Mouse (Mus musculus): ENCODE measurements around the gene Rcc1. TPM values are rescaled to one million over a fixed set of nuclear protein-coding genes. Genes with fewer than 3 reads are reported as not detected.

The Rcc1 gene
- polyA plus RNA-seq, 1 experiment from 2014 or later: 89.6 TPM

GRCm38 (mm10) chr4:132329115-132329834 lies 24.1 kb downstream of the Rcc1 start, which contains the start of gene Trnau1ap:
Gene Trnau1ap (minus strand): TSS chr4:132329538.
- ATAC-seq (ENCODE audit: low FRiP score, low TSS enrichment): peak; percentile 97
- Histone ChIP-seq H3K4me1 (ENCODE audit: insufficient read depth, low read length) (peaks cover 14% of the 10 kb centered on the region), H3K27me3 (ENCODE audit: insufficient read depth, low read length) (no peaks in the 10 kb centered on the region), H3K9ac (replicated peaks; ENCODE audit: low read length) (peak within 1 kb of the TSS; percentile 93), H3K4me2 (replicated peaks; ENCODE audit: low read depth, low read length) (peak within 1 kb of the TSS; percentile 80), H3K4me3 (ENCODE audit: low read length) (peak within 1 kb of the TSS; percentile 80), H3K27ac (ENCODE audit: low read length) (peak within 1 kb of the TSS; percentile 93), H3K9me3 (ENCODE audit: low read length) (no peaks in the 10 kb centered on the region), H3K36me3 (ENCODE audit: insufficient read depth, low read length) (peaks cover 38% of the 10 kb centered on the region)
- WGBS: under 1% methylated on average over 52 of the region's 52 CpGs

GRCm38 (mm10) chr4:132328391-132328982 lies 24.9 kb downstream of the Rcc1 start:
- Histone ChIP-seq H3K27ac (ENCODE audit: low read length) (peak overlapping the region; percentile 93), H3K4me2 (replicated peaks; ENCODE audit: low read depth, low read length) (peak overlapping the region; percentile 80), H3K36me3 (ENCODE audit: insufficient read depth, low read length) (peaks cover 38% of the 10 kb centered on the region), H3K9ac (replicated peaks; ENCODE audit: low read length) (peak overlapping the region; percentile 93), H3K27me3 (ENCODE audit: insufficient read depth, low read length) (no peaks in the 10 kb centered on the region), H3K4me3 (ENCODE audit: low read length) (peak overlapping the region; percentile 80), H3K4me1 (ENCODE audit: insufficient read depth, low read length) (peaks cover 14% of the 10 kb centered on the region), H3K9me3 (ENCODE audit: low read length) (no peaks in the 10 kb centered on the region)
- peak; percentile 28; the same call in 1 of the 2 replicates for ATAC-seq (ENCODE audit: low FRiP score, low TSS enrichment)
- 47% methylated on average over 14 of the region's 14 CpGs for WGBS

GRCm38 (mm10) chr4:132326481-132326880 lies 26.9 kb downstream of the Rcc1 start:
- H3K27me3 ChIP-seq (ENCODE audit: insufficient read depth, low read length): no peaks in the 10 kb centered on the region
- H3K4me1 ChIP-seq (ENCODE audit: insufficient read depth, low read length): peaks cover 14% of the 10 kb centered on the region
- no peak overlapping the region for H3K4me2 ChIP-seq (replicated peaks; ENCODE audit: low read depth, low read length)
- no peak overlapping the region for H3K9ac ChIP-seq (replicated peaks; ENCODE audit: low read length)
- WGBS: 75% methylated on average over 5 of the region's 5 CpGs
- H3K4me3 ChIP-seq (ENCODE audit: low read length): no peak overlapping the region
- no peaks in the 10 kb centered on the region for H3K9me3 ChIP-seq (ENCODE audit: low read length)
- ATAC-seq (ENCODE audit: low FRiP score, low TSS enrichment): no peak
- peaks cover 32% of the 10 kb centered on the region for H3K36me3 ChIP-seq (ENCODE audit: insufficient read depth, low read length)
- no peak overlapping the region for H3K27ac ChIP-seq (ENCODE audit: low read length)

GRCm38 (mm10) chr4:132315711-132316110 lies 37.7 kb downstream of the Rcc1 start:
- WGBS: 80% methylated on average over 8 of the region's 8 CpGs
- H3K9me3 ChIP-seq (ENCODE audit: low read length): no peaks in the 10 kb centered on the region
- H3K9ac ChIP-seq (replicated peaks; ENCODE audit: low read length): no peak overlapping the region
- no peak overlapping the region for H3K4me3 ChIP-seq (ENCODE audit: low read length)
- no peaks in the 10 kb centered on the region for H3K4me1 ChIP-seq (ENCODE audit: insufficient read depth, low read length)
- H3K36me3 ChIP-seq (ENCODE audit: insufficient read depth, low read length): peaks cover 57% of the 10 kb centered on the region
- no peak overlapping the region for H3K27ac ChIP-seq (ENCODE audit: low read length)
- no peak overlapping the region for H3K4me2 ChIP-seq (replicated peaks; ENCODE audit: low read depth, low read length)
- no peak for ATAC-seq (ENCODE audit: low FRiP score, low TSS enrichment)
- no peaks in the 10 kb centered on the region for H3K27me3 ChIP-seq (ENCODE audit: insufficient read depth, low read length)

- no peak overlapping the region for H3K4me2 ChIP-seq (replicated peaks; ENCODE audit: low read depth, low read length)
- H3K9ac ChIP-seq (replicated peaks; ENCODE audit: low read length): no peak overlapping the region
- peaks cover 5% of the 10 kb centered on the region for H3K4me1 ChIP-seq (ENCODE audit: insufficient read depth, low read length)
- H3K36me3 ChIP-seq (ENCODE audit: insufficient read depth, low read length): peaks cover 47% of the 10 kb centered on the region
- H3K27me3 ChIP-seq (ENCODE audit: insufficient read depth, low read length): no peaks in the 10 kb centered on the region
- no peak overlapping the region for H3K27ac ChIP-seq (ENCODE audit: low read length)
- 92% methylated on average over 5 of the region's 5 CpGs for WGBS
- no peak overlapping the region for H3K4me3 ChIP-seq (ENCODE audit: low read length)
- no peaks in the 10 kb centered on the region for H3K9me3 ChIP-seq (ENCODE audit: low read length)
- no peak for ATAC-seq (ENCODE audit: low FRiP score, low TSS enrichment)
Observed at GRCm38 (mm10) chr4:132312627-132313026, 40.8 kb downstream of the Rcc1 start.

GRCm38 (mm10) chr4:132311801-132312200 lies 41.6 kb downstream of the Rcc1 start:
- no peak for ATAC-seq (ENCODE audit: low FRiP score, low TSS enrichment)
- no peaks in the 10 kb centered on the region for H3K9me3 ChIP-seq (ENCODE audit: low read length)
- WGBS: 48% methylated on average over 3 of the region's 3 CpGs
- H3K4me3 ChIP-seq (ENCODE audit: low read length): no peak overlapping the region
- H3K4me1 ChIP-seq (ENCODE audit: insufficient read depth, low read length): peaks cover 5% of the 10 kb centered on the region
- H3K9ac ChIP-seq (replicated peaks; ENCODE audit: low read length): no peak overlapping the region
- no peak overlapping the region for H3K27ac ChIP-seq (ENCODE audit: low read length)
- H3K4me2 ChIP-seq (replicated peaks; ENCODE audit: low read depth, low read length): no peak overlapping the region
- H3K27me3 ChIP-seq (ENCODE audit: insufficient read depth, low read length): no peaks in the 10 kb centered on the region
- H3K36me3 ChIP-seq (ENCODE audit: insufficient read depth, low read length): peaks cover 44% of the 10 kb centered on the region

- H3K27me3 ChIP-seq (ENCODE audit: insufficient read depth, low read length): no peaks in the 10 kb centered on the region
- H3K4me3 ChIP-seq (ENCODE audit: low read length): no peak overlapping the region
- peaks cover 41% of the 10 kb centered on the region for H3K36me3 ChIP-seq (ENCODE audit: insufficient read depth, low read length)
- no peak overlapping the region for H3K27ac ChIP-seq (ENCODE audit: low read length)
- WGBS: 35% methylated on average over 1 of the region's 1 CpGs
- ATAC-seq (ENCODE audit: low FRiP score, low TSS enrichment): no peak
- no peak overlapping the region for H3K4me2 ChIP-seq (replicated peaks; ENCODE audit: low read depth, low read length)
- peaks cover 5% of the 10 kb centered on the region for H3K4me1 ChIP-seq (ENCODE audit: insufficient read depth, low read length)
- no peaks in the 10 kb centered on the region for H3K9me3 ChIP-seq (ENCODE audit: low read length)
- H3K9ac ChIP-seq (replicated peaks; ENCODE audit: low read length): no peak overlapping the region
Observed at GRCm38 (mm10) chr4:132311209-132311608, 42.2 kb downstream of the Rcc1 start.

GRCm38 (mm10) chr4:132309849-132310472 lies 43.4 kb downstream of the Rcc1 start:
- Histone ChIP-seq H3K27me3 (ENCODE audit: insufficient read depth, low read length) (no peaks in the 10 kb centered on the region), H3K36me3 (ENCODE audit: insufficient read depth, low read length) (peaks cover 34% of the 10 kb centered on the region), H3K27ac (ENCODE audit: low read length) (peak overlapping the region; percentile 81; the same call in 1 of the 2 replicates), H3K9me3 (ENCODE audit: low read length) (no peaks in the 10 kb centered on the region), H3K4me3 (ENCODE audit: low read length) (peak overlapping the region; percentile 67), H3K9ac (replicated peaks; ENCODE audit: low read length) (peak overlapping the region; percentile 84), H3K4me2 (replicated peaks; ENCODE audit: low read depth, low read length) (peak overlapping the region; percentile 73), H3K4me1 (ENCODE audit: insufficient read depth, low read length) (peaks cover 5% of the 10 kb centered on the region)
- 28% methylated on average over 10 of the region's 10 CpGs for WGBS
- ATAC-seq (ENCODE audit: low FRiP score, low TSS enrichment): no peak

GRCm38 (mm10) chr4:132309140-132309848 lies 44.1 kb downstream of the Rcc1 start:
- Histone ChIP-seq H3K9ac (replicated peaks; ENCODE audit: low read length) (peak overlapping the region; percentile 84), H3K27ac (ENCODE audit: low read length) (peak overlapping the region; percentile 81), H3K9me3 (ENCODE audit: low read length) (no peaks in the 10 kb centered on the region), H3K27me3 (ENCODE audit: insufficient read depth, low read length) (no peaks in the 10 kb centered on the region), H3K4me2 (replicated peaks; ENCODE audit: low read depth, low read length) (peak overlapping the region; percentile 73), H3K4me3 (ENCODE audit: low read length) (peak overlapping the region; percentile 67), H3K36me3 (ENCODE audit: insufficient read depth, low read length) (peaks cover 34% of the 10 kb centered on the region), H3K4me1 (ENCODE audit: insufficient read depth, low read length) (peaks cover 5% of the 10 kb centered on the region)
- under 1% methylated on average over 15 of the region's 15 CpGs for WGBS
- ATAC-seq (ENCODE audit: low FRiP score, low TSS enrichment): no peak

All from kidney, embryonic 16.5 days (tissue).